Mouse (Mus musculus) CH12.LX (cell line): ENCODE data around the gene Yy1. TPM values are rescaled to one million over a fixed set of nuclear protein-coding genes. Genes with fewer than 3 reads are reported as not detected.

Experiments
- DNase-seq: peaks from one replicate; pipeline ENCODE4 v3.0.0-alpha.2; 2013; ENCODE audit errors: extremely low read depth
- H3K27ac ChIP-seq: 2 replicates; pipeline ENCODE4 v1.5.1; 2012; ENCODE audit warnings: low read depth, mild to moderate bottlenecking, control low read depth, moderate library complexity; ENCODE audit not compliant: insufficient read depth
- H3K27me3 ChIP-seq: replicated peaks from 2 replicates; pipeline ENCODE3; 2012; ENCODE audit warnings: inconsistent platforms
- H3K36me3 ChIP-seq, 2 experiments: replicated peaks in 1 of 2; 2 replicates each; pipeline versions ENCODE3 to v1.6.1; 2012; ENCODE audit warnings: inconsistent platforms in 1 of 2, low read length in 1 of 2, mild to moderate bottlenecking in 1 of 2, mixed read lengths in 1 of 2, moderate library complexity in 1 of 2; ENCODE audit not compliant: control insufficient read depth in 1 of 2, insufficient read depth in 1 of 2
- H3K4me1 ChIP-seq, 2 experiments: 2 replicates each; pipeline ENCODE4 v1.6.1; 2012; ENCODE audit warnings: inconsistent platforms in 1 of 2, moderate library complexity in 1 of 2; ENCODE audit not compliant: insufficient read depth in 2 of 2, control insufficient read depth in 1 of 2
- H3K4me2 ChIP-seq: 2 replicates; pipeline ENCODE4 v1.6.1; 2012; ENCODE audit warnings: low read depth, mild to moderate bottlenecking, control low read depth; ENCODE audit not compliant: poor library complexity, insufficient read depth, severe bottlenecking
- H3K4me3 ChIP-seq, 3 experiments: fragments of 150-350 bp in 1 of 3; sonication (generic) in 1 of 3; replicated peaks in 1 of 3; 2 replicates each; pipeline versions ENCODE3 to v1.5.1; 2011 to 2012; ENCODE audit warnings: low read depth in 2 of 3, low read length in 2 of 3, mild to moderate bottlenecking in 2 of 3, moderate library complexity in 2 of 3, control low read depth in 1 of 3, improper control_type of control experiment in 1 of 3, inconsistent platforms in 1 of 3, mixed read lengths in 1 of 3; ENCODE audit not compliant: poor library complexity in 1 of 3
- H3K79me2 ChIP-seq: replicated peaks from 2 replicates; pipeline ENCODE4 v1.6.1; 2012; ENCODE audit warnings: mild to moderate bottlenecking, moderate library complexity; ENCODE audit not compliant: control insufficient read depth, poor library complexity, insufficient read depth, severe bottlenecking; ENCODE audit errors: extremely low read depth
- H3K9ac ChIP-seq: 2 replicates; pipeline ENCODE4 v1.6.1; 2012; ENCODE audit warnings: low read depth, mild to moderate bottlenecking, control low read depth, moderate library complexity; ENCODE audit not compliant: insufficient read depth
- H3K9me3 ChIP-seq: replicated peaks from 2 replicates; pipeline ENCODE3; 2012; ENCODE audit warnings: low read length, inconsistent platforms, mixed read lengths
- BHLHE40 ChIP-seq: IDR thresholded peaks from 2 replicates; pipeline ENCODE4 v1.6.1; 2011; ENCODE audit warnings: mild to moderate bottlenecking, low read depth, low read length, improper control_type of control experiment
- CHD2 ChIP-seq: IDR thresholded peaks from 2 replicates; pipeline ENCODE4 v1.6.1; 2011; ENCODE audit warnings: low read length, improper control_type of control experiment
- CTCF ChIP-seq, 2 experiments: IDR thresholded peaks in 1 of 2; conservative IDR thresholded peaks in 1 of 2; 2 replicates each; pipeline ENCODE4 v1.5.1; 2011 to 2012; ENCODE audit warnings: low read depth in 2 of 2, low read length in 2 of 2, improper control_type of control experiment in 1 of 2, inconsistent platforms in 1 of 2, mild to moderate bottlenecking in 1 of 2, moderate library complexity in 1 of 2
- E2F4 ChIP-seq: IDR thresholded peaks from 2 replicates; pipeline ENCODE4 v1.6.1; 2011; ENCODE audit warnings: low read depth, low read length, improper control_type of control experiment; ENCODE audit not compliant: insufficient replicate concordance
- ETS1 ChIP-seq: conservative IDR thresholded peaks from 2 replicates; pipeline ENCODE4 v1.6.1; 2012; ENCODE audit warnings: low read depth, mild to moderate bottlenecking, inconsistent platforms, low read length, improper control_type of control experiment, moderate library complexity
- GABPA ChIP-seq: IDR thresholded peaks from 2 replicates; pipeline ENCODE4 v1.6.1; 2012; ENCODE audit warnings: low read depth, low read length, improper control_type of control experiment, inconsistent platforms; ENCODE audit not compliant: insufficient replicate concordance
- HCFC1 ChIP-seq: IDR thresholded peaks from 2 replicates; pipeline ENCODE4 v1.6.1; 2012; ENCODE audit warnings: low read depth, mild to moderate bottlenecking, inconsistent platforms, low read length, improper control_type of control experiment
- JUN ChIP-seq: IDR thresholded peaks from 2 replicates; pipeline ENCODE4 v1.6.1; 2011; ENCODE audit warnings: low read depth, mild to moderate bottlenecking, low read length, improper control_type of control experiment, moderate library complexity; ENCODE audit not compliant: insufficient read depth
- MAFK ChIP-seq: IDR thresholded peaks from 2 replicates; pipeline ENCODE4 v1.6.1; 2011; ENCODE audit warnings: low read length, improper control_type of control experiment; ENCODE audit not compliant: insufficient replicate concordance
- MAZ ChIP-seq: IDR thresholded peaks from 2 replicates; pipeline ENCODE4 v1.6.1; 2012; ENCODE audit warnings: low read depth, mild to moderate bottlenecking, inconsistent platforms, low read length, improper control_type of control experiment, moderate library complexity
- MYC ChIP-seq: IDR thresholded peaks from 2 replicates; pipeline ENCODE4 v1.6.1; 2011; ENCODE audit warnings: low read depth, mild to moderate bottlenecking, improper control_type of control experiment, low read length
- POLR2AphosphoS2 ChIP-seq: IDR thresholded peaks from 2 replicates; pipeline ENCODE4 v1.6.1; 2011; ENCODE audit warnings: low read depth, low read length, improper control_type of control experiment
- RCOR1 ChIP-seq: conservative IDR thresholded peaks from 2 replicates; pipeline ENCODE4 v1.6.1; 2012; ENCODE audit warnings: low read depth, mild to moderate bottlenecking, inconsistent platforms, low read length, improper control_type of control experiment
- TCF12 ChIP-seq: IDR thresholded peaks from 2 replicates; pipeline ENCODE4 v1.6.1; 2014; ENCODE audit warnings: low read depth, mild to moderate bottlenecking, inconsistent platforms, low read length, improper control_type of control experiment
- ZKSCAN1 ChIP-seq: IDR thresholded peaks from 2 replicates; pipeline ENCODE4 v1.6.1; 2012; ENCODE audit warnings: low read depth, inconsistent platforms, low read length, improper control_type of control experiment, borderline replicate concordance
- ZMIZ1 ChIP-seq: IDR thresholded peaks from 2 replicates; pipeline ENCODE4 v1.6.1; 2012; ENCODE audit warnings: low read depth, mild to moderate bottlenecking, inconsistent platforms, low read length, improper control_type of control experiment
- ZNF384 ChIP-seq: IDR thresholded peaks from 2 replicates; pipeline ENCODE4 v1.6.1; 2012; ENCODE audit warnings: low read depth, low read length, improper control_type of control experiment, inconsistent platforms
- dilution Hi-C: fragments of 300-500 bp; cut with MboI; formaldehyde crosslinking; loops from 2 replicates; pipeline ENCODE4 v1.14.3; 2020; ENCODE audit warnings: low sequenced_read_pairs; ENCODE audit not compliant: extremely low pct_unique_long_range_greater_than_20kb, extremely low pct_ligation_motif_present
- in situ Hi-C: fragments of 300-500 bp; cut with MboI; formaldehyde crosslinking; loops from 3 replicates; pipeline ENCODE4 v1.14.3; 2019; ENCODE audit warnings: low sequenced_read_pairs, low pct_ligation_motif_present, low pct_unique_long_range_greater_than_20kb, mixed read lengths
- polyA plus RNA-seq: library from polyadenylated mRNA; unstranded; fragments of >175 nt; gene quantifications from 2 replicates; pipeline ENCODE4 v1.2.1, GENCODE M21; 2012; ENCODE audit warnings: low read depth; ENCODE audit not compliant: insufficient read length
- total RNA-seq, 2 experiments: library from RNA; depleted of rRNA; stranded (reverse); fragments of 300-350 nt in 1 of 2; fragments of >200 nt in 1 of 2; gene quantifications; 2 replicates each; pipeline ENCODE4 v1.2.3; 2012 to 2014

Yy1 gene
- total and polyA plus RNA-seq, 3 experiments, result 30.8 to 56.8 (median 51.7) TPM

DNA sequence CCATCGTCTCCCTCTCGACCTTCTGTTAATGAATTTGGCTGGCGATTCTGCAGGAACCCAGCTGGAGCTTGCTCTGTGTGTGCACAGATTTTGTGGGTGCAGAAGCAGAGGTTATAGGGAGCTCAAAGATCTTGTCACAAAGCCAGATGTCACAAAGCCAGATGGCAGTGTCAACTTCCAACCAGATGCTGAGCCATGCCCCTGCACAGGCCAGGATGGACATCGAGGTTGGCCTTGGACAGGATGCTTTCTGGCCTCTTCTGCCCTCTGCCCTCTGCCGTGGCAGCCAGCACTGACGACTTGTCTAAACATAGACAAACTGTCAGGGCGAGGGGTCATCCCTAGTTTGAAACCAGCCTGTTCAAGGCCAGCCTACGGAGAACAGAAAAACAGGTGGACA lies 57.4 kb downstream of the Yy1 start:
- H3K27ac ChIP-seq, result no peak overlapping the region
- no peak overlapping the region for H3K4me3 ChIP-seq
- DNase-seq, result no peak
- no peaks in the 10 kb centered on the region for H3K79me2 ChIP-seq
- no peak overlapping the region for H3K4me2 ChIP-seq
- H3K9ac ChIP-seq, result no peak overlapping the region
- no peaks in the 10 kb centered on the region for H3K27me3 ChIP-seq
- in situ Hi-C loops (no loop called here), dilution Hi-C loops (no loop called here)
- no peak for TF ChIP-seq JUN
- TF ChIP-seq ZKSCAN1, result no peak
- no peak for TF ChIP-seq MYC
- no peak for TF ChIP-seq HCFC1
- no peak for TF ChIP-seq RCOR1
- H3K9me3 ChIP-seq, result no peaks in the 10 kb centered on the region
- H3K4me1 ChIP-seq, result no peaks in the 10 kb centered on the region
- peaks cover 0 to 22% of the 10 kb centered on the region in 2 experiments for H3K36me3 ChIP-seq

DNA sequence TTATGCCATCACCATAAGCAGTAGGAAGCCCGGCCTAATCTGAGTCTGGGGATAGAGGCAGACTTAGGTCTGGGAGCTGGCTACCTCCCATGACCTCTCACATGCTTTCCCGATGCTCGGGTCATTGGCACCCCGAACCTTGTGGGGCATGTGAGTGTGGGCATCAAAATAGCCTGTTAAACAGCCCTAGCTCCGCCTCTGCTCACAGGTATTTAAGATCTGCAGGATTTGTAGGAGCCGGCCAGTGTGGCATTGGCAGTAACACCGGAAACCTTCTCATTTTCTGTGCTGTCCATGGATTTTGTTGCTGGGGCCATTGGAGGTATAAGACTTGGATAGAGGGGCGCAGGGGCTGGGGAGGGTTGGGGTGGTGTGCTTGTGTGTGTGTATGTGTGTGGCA lies 58.1 kb downstream of the Yy1 start:
- dilution Hi-C loops, result no loop called here

DNA sequence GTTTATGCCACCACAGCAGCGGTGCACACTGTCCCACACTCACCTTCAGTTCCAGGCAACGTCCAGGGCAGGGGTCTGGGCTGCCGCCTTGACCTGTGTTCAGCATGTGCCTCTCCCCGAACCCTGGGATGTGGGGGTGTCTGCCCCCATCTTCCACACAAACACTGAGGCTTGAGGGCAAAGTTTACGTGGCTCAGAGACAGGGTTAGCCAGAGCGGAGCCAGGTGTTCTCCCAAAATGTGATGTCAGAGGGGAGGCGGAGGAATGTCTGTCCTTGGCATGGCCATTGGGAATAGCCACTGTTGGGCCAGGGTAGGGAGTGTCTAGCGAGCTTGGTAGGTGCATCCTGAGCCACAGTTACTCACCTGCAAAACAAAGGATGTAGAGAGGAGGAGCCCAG lies 60.0 kb downstream of the Yy1 start:
- no peak for DNase-seq
- Histone ChIP-seq H3K9me3 (no peaks in the 10 kb centered on the region), H3K9ac (no peak overlapping the region), H3K79me2 (no peaks in the 10 kb centered on the region), H3K36me3 (peaks cover 3 to 29% of the 10 kb centered on the region in 2 experiments), H3K4me3 (no peak overlapping the region), H3K27ac (no peak overlapping the region), H3K4me1 (no peaks in the 10 kb centered on the region), H3K4me2 (no peak overlapping the region), H3K27me3 (no peaks in the 10 kb centered on the region)
- dilution Hi-C loops, result no loop called here
- TF ChIP-seq TCF12 (no peak), ZKSCAN1 (no peak), CHD2 (no peak), ZMIZ1 (no peak)
- in situ Hi-C loops, result no loop called here

More for the DNA sequence above, 58.1 kb downstream of the Yy1 start:
- no peak for DNase-seq
- H3K4me1 ChIP-seq, result no peaks in the 10 kb centered on the region
- TF ChIP-seq MAFK (no peak), GABPA (no peak), HCFC1 (no peak), POLR2AphosphoS2 (no peak), BHLHE40 (no peak), ETS1 (no peak), CTCF (conservative IDR thresholded peaks at IDR 0.05 in 1 of 2, IDR thresholded peaks at IDR 0.05 in 1 of 2; ENCODE audit: low read depth in 2 of 2, low read length in 2 of 2) (no peak), E2F4 (no peak), ZNF384 (no peak), ZMIZ1 (no peak), MAZ (no peak), JUN (no peak)
- no peak overlapping the region for H3K27ac ChIP-seq
- H3K9me3 ChIP-seq, result no peaks in the 10 kb centered on the region
- H3K4me2 ChIP-seq, result no peak overlapping the region
- in situ Hi-C loops, result no loop called here
- H3K36me3 ChIP-seq, result peaks cover under 1 to 25% of the 10 kb centered on the region in 2 experiments
- H3K9ac ChIP-seq, result no peak overlapping the region
- no peak overlapping the region for H3K4me3 ChIP-seq
- no peaks in the 10 kb centered on the region for H3K27me3 ChIP-seq
- H3K79me2 ChIP-seq, result no peaks in the 10 kb centered on the region
